Mouse (Mus musculus) erythroblast, embryonic 14.5 days (primary cell): ENCODE measurements around the gene Heatr9. TPM values are rescaled to one million over a fixed set of nuclear protein-coding genes. Genes with fewer than 3 reads are reported as not detected.

Experiments
- H3K27me3 ChIP-seq: 2 replicates; pipeline ENCODE4 v1.6.1; 2012; ENCODE audit warnings: inconsistent platforms; ENCODE audit not compliant: control insufficient read depth
- H3K36me3 ChIP-seq: 2 replicates; pipeline ENCODE4 v1.6.1; 2012; ENCODE audit warnings: mild to moderate bottlenecking, inconsistent platforms; ENCODE audit not compliant: control insufficient read depth
- H3K4me1 ChIP-seq: 2 replicates; pipeline ENCODE4 v1.6.1; 2012; ENCODE audit warnings: inconsistent platforms; ENCODE audit not compliant: control insufficient read depth
- H3K4me3 ChIP-seq: replicated peaks from 2 replicates; pipeline ENCODE3; 2012; ENCODE audit warnings: moderate library complexity, mild to moderate bottlenecking, inconsistent platforms
- H3K9me3 ChIP-seq: 2 replicates; pipeline ENCODE4 v1.6.1; 2012; ENCODE audit warnings: low read length, inconsistent platforms, mixed read lengths; ENCODE audit not compliant: control insufficient read depth
- GATA1 ChIP-seq: IDR thresholded peaks from 2 replicates; pipeline ENCODE4 v1.6.1; 2012; ENCODE audit warnings: low read length, inconsistent platforms, mixed read lengths
- TAL1 ChIP-seq: IDR thresholded peaks from 3 replicates; pipeline ENCODE4 v1.6.1; 2012; ENCODE audit warnings: low read length, inconsistent platforms, mixed read lengths
- polyA plus RNA-seq: library from polyadenylated mRNA; stranded (reverse); fragments of >175 nt; gene quantifications from 2 replicates; pipeline ENCODE4 v1.2.3, GENCODE M21; 2012

The Heatr9 gene
- polyA plus RNA-seq, 1 experiment, result not detected

GRCm38 (mm10) chr11:83534609-83535423 is 12.8 kb upstream of the Heatr9 start:
- Histone ChIP-seq H3K9me3 (no peaks in the 10 kb centered on the region), H3K4me3 (no peak overlapping the region), H3K27me3 (no peaks in the 10 kb centered on the region), H3K4me1 (no peaks in the 10 kb centered on the region), H3K36me3 (no peaks in the 10 kb centered on the region)
- TF ChIP-seq TAL1 (no peak), GATA1 (no peak)

GRCm38 (mm10) chr11:83534143-83534542 is 12.2 kb upstream of the Heatr9 start:
- Histone ChIP-seq H3K9me3 (no peaks in the 10 kb centered on the region), H3K4me1 (no peaks in the 10 kb centered on the region), H3K36me3 (no peaks in the 10 kb centered on the region), H3K27me3 (no peaks in the 10 kb centered on the region), H3K4me3 (no peak overlapping the region)
- TF ChIP-seq GATA1, result no peak

GRCm38 (mm10) chr11:83533192-83533591 is 11.2 kb upstream of the Heatr9 start:
- no peaks in the 10 kb centered on the region for H3K9me3 ChIP-seq
- H3K4me3 ChIP-seq, result no peak overlapping the region
- no peaks in the 10 kb centered on the region for H3K36me3 ChIP-seq
- H3K27me3 ChIP-seq, result no peaks in the 10 kb centered on the region
- TF ChIP-seq TAL1 (no peak), GATA1 (no peak)
- no peaks in the 10 kb centered on the region for H3K4me1 ChIP-seq

GRCm38 (mm10) chr11:83530360-83530759 is 8.4 kb upstream of the Heatr9 start, which contains the start of gene Ccl5:
Gene Ccl5, minus strand, starts transcription at chr11:83530518.
- Histone ChIP-seq H3K36me3 (no peaks in the 10 kb centered on the region), H3K4me3 (no peak within 1 kb of the TSS), H3K4me1 (no peaks in the 10 kb centered on the region), H3K9me3 (no peaks in the 10 kb centered on the region), H3K27me3 (no peaks in the 10 kb centered on the region)
- TF ChIP-seq TAL1 (no peak), GATA1 (no peak)

- no peaks in the 10 kb centered on the region for H3K4me1 ChIP-seq
- H3K27me3 ChIP-seq, result no peaks in the 10 kb centered on the region
- no peaks in the 10 kb centered on the region for H3K36me3 ChIP-seq
- TF ChIP-seq TAL1 (no peak), GATA1 (no peak)
- no peaks in the 10 kb centered on the region for H3K9me3 ChIP-seq
- no peak overlapping the region for H3K4me3 ChIP-seq
Measured at GRCm38 (mm10) chr11:83529024-83529423, 7.0 kb upstream of the Heatr9 start.

- Histone ChIP-seq H3K27me3 (no peaks in the 10 kb centered on the region), H3K36me3 (no peaks in the 10 kb centered on the region), H3K4me3 (no peak overlapping the region), H3K4me1 (no peaks in the 10 kb centered on the region), H3K9me3 (no peaks in the 10 kb centered on the region)
- TF ChIP-seq GATA1 (no peak), TAL1 (no peak)
Measured at GRCm38 (mm10) chr11:83518371-83518770, 3.6 kb downstream of the Heatr9 start.

GRCm38 (mm10) chr11:83517153-83517552 is 4.8 kb downstream of the Heatr9 start:
- H3K4me1 ChIP-seq, result no peaks in the 10 kb centered on the region
- H3K36me3 ChIP-seq, result no peaks in the 10 kb centered on the region
- no peaks in the 10 kb centered on the region for H3K9me3 ChIP-seq
- TF ChIP-seq GATA1 (no peak), TAL1 (no peak)
- no peak overlapping the region for H3K4me3 ChIP-seq
- H3K27me3 ChIP-seq, result no peaks in the 10 kb centered on the region

- Histone ChIP-seq H3K36me3 (peaks cover 41% of the 10 kb centered on the region), H3K9me3 (no peaks in the 10 kb centered on the region), H3K4me3 (no peak overlapping the region), H3K27me3 (no peaks in the 10 kb centered on the region), H3K4me1 (no peaks in the 10 kb centered on the region)
- TF ChIP-seq GATA1, result no peak
- TF ChIP-seq TAL1, result no peak
Measured at GRCm38 (mm10) chr11:83509521-83509920, 12.5 kb downstream of the Heatr9 start.

- TF ChIP-seq GATA1 (no peak), TAL1 (no peak)
- Histone ChIP-seq H3K27me3 (no peaks in the 10 kb centered on the region), H3K4me3 (no peak overlapping the region), H3K4me1 (no peaks in the 10 kb centered on the region), H3K9me3 (no peaks in the 10 kb centered on the region), H3K36me3 (peaks cover 90% of the 10 kb centered on the region)
Measured at GRCm38 (mm10) chr11:83504308-83504707, 17.7 kb downstream of the Heatr9 start.

GRCm38 (mm10) chr11:83495571-83495970 is 26.4 kb downstream of the Heatr9 start:
- TF ChIP-seq TAL1 (no peak), GATA1 (no peak)
- H3K36me3 ChIP-seq, result peaks cover 76% of the 10 kb centered on the region

More at GRCm38 (mm10) chr11:83495571-83495970, 26.4 kb downstream of the Heatr9 start:
- Histone ChIP-seq H3K27me3 (no peaks in the 10 kb centered on the region), H3K4me3 (no peak overlapping the region), H3K4me1 (no peaks in the 10 kb centered on the region), H3K9me3 (no peaks in the 10 kb centered on the region)
